Mouse (Mus musculus): ENCODE results near the gene Gm597. TPM values are rescaled to one million over a fixed set of nuclear protein-coding genes. Genes with fewer than 3 reads are reported as not detected.

The Gm597 gene
- not detected for total RNA-seq (2023)

GRCm38 (mm10) chr1:28780152-28780551 is at the start of gene Gm597:
Gene Gm597 (minus strand): TSS chr1:28780252.

Data from B cell, adult 67 days (primary cell).